Mouse (Mus musculus): ENCODE measurements at regions not wholly inside any gene's neighbourhood (a gene's known extent, or its start where the extent isn't known, plus 50 kb on each side); places are given as distances from the start of the nearest gene placed in this dataset.
"Not testable (repeated sequence)": the region's sequence is repeated elsewhere in the genome, so short reads cannot be mapped to it uniquely, and the experiment has no call there.

GRCm38 (mm10) chr13:16487292-16487691 is 475.6 kb downstream of the Inhba start:
- no peak for DNase-seq (ENCODE audit: low spot score in 2 of 2)

DNA sequence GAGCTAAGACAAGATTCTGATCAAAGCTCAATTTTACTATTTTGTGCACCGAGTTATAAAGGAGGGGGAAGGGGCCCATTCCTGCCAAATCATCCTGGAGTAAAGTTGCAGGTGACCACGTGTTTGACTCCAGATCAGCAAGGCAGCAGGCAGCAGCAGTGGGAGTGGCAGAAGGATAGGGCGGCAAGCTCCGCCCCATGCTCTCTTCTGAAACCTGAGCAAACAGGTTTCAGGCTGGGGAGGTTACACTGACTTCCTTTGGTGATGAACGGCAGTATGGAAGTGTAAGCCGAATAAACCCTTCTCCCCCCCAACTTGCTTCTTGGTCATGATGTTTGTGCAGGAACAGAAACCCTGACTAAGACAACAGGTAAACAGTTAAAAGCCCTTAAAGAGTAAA is 479.0 kb downstream of the Inhba start:
- DNase-seq (ENCODE audit: low spot score in 2 of 2): not testable (repeated sequence)

GRCm38 (mm10) chr13:16498052-16498451 is 486.4 kb downstream of the Inhba start:
- no peak for DNase-seq (ENCODE audit: low spot score in 2 of 2)

GRCm38 (mm10) chr13:16512876-16513275 is 501.2 kb downstream of the Inhba start:
- DNase-seq (ENCODE audit: low spot score in 2 of 2): no peak

DNA sequence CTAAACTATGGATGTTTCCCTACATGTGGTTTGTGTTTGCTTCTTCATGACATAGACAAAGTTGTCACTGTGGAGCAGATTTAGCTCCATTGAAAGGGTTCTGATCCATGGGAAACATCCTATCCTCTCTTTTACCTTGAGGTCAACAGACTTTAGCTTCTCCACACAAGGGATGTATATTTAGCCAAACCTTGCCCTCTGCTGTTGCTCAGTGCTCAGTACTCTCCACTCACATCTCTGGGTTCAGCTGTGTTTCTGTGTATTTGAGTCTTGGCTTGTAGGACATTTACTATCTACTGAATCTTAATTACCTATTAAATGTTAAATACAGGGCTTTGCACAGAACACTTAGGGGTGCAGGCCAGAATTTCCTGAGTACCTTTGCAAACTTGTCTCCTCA is 503.5 kb downstream of the Inhba start:
- DNase-seq (ENCODE audit: low spot score in 2 of 2): no peak

DNA sequence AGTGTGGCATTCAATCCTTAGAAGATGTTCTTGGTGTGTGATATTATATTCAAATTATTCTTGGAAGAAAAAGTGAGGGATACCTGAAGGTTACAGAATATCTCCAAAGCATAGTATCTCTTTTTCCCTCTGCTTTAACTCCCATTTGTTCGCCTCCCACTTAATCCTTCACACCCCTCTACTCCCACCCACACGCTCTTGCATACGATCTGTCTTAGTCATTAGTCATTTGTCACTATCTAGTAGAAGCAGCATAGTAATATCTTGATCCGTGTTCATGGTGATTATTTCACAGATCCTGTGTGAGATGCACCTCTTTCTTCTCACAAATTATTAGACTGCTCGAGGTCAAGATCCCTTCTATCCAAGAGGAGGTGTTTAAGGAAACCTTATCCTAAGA is 517.4 kb downstream of the Inhba start:
- no peak for DNase-seq (ENCODE audit: low spot score in 2 of 2)

GRCm38 (mm10) chr13:16543771-16544170 is 532.1 kb downstream of the Inhba start:
- no peak for DNase-seq (ENCODE audit: low spot score in 2 of 2)

DNA sequence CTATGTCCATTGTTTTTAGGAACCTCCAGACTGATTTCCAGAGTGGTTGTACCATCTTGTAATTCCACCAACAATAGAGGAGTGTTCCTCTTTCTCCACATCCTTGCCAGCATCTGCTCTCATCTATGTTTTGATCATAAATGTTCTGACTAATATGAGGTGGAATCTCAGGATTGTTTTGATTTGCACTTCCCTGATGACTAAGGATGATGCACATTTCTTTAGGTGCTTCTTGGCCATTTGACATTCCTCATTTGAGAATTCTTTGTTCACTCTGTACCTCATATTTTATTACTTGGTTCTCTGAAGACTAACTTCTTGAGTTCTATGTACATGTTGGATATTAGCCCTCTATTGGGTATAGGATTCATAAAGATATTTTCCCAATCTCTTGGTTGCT is 538.4 kb downstream of the Inhba start:
- DNase-seq (ENCODE audit: low spot score in 2 of 2): no peak

GRCm38 (mm10) chr13:16564988-16565387 is 553.3 kb downstream of the Inhba start:
- DNase-seq (ENCODE audit: low spot score in 2 of 2): no peak

- no peak for DNase-seq (ENCODE audit: low spot score in 2 of 2)
These were observed 562.4 kb downstream of the Inhba start for GRCm38 (mm10) chr13:16574069-16574468.

DNA sequence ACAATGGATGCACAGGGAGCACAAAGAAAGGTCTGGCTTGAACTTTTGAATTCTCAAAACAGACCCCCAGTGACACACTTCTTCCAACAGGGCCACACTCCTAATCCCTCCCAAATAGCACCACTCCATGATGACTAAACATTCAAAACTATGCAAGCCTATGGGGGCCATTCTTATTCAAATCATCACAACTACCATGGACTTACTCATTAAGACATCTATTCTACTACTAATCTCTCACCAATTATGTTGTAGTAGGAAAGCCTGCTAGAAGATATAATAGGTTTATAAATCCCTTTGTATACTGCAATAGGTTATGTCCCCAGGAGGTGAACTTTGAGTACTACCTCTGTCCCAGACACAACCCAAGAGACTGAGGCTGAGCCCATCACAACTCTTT is 574.6 kb downstream of the Inhba start:
- no peak for DNase-seq (ENCODE audit: low spot score in 2 of 2)

DNA sequence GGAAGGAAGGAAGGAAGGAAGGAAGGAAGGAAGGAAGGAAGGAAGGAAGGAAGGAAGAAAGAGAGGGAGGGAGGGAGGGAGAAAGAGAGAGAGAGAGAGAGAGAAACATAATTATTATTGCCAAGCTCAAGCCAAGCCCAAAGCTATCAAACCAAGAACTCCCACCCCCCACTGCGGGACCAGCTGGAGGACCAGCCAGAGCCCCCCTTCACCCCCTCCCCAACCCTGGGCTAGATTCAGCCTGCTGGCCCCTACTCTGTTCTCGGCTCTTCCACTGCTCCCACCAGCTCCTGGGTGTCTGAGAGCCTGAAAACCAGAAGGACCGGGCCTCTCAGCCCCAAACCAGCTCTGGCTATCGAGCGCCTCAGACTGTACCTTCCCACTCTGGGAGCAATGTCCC is 608.1 kb downstream of the Inhba start:
- no peak for DNase-seq (ENCODE audit: low spot score in 2 of 2)

DNA sequence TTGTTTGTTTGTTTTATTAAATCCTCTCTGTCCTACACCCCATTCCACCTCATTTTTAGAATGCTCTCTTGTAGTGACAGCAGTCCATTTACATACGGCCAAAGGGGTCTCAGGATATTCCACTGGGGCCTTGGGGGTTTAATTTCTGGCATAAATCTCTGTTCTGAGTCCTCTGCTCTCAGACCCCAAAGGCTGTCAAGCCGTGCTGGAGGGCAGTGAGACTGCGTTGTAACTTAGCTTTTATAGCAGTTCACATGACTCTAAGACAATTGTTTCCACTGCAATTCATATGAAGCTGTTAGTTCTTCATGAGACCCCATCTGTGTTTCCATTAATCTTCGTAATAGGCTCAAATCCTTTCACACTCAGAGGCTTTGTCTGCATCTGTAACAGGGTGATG is 614.9 kb downstream of the Inhba start:
- DNase-seq (ENCODE audit: low spot score in 2 of 2): no peak

DNA sequence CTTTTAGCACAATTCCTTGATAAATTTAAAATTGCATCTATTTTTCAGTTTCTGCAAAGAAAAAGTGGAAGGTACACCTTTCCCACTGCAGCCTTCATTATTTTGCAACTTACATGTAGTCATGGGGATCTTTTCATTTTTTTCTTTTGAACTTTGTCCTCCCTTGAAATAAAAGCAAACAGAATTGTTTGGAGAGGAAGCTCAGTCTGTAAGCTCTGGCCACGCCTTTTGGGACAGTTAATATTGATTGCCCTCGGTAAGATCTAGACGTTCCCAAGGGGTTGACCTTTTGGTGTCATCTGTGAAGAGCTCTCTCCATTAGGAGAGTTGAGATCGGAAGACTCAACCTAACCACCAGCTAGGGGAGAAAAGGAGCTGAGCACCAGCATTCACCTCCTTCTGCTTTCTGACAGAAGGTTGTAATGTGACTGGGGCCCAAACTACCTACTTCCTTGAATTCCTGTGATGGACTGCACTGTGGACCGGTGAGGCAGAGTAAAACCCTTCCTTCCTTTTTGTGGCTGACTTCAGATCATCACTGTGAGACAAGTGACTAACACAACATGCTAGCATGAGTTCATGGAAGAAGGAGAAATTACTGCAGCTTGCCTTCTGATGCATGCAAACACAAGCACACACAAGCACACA is 621.9 kb downstream of the Inhba start:
- no peak for DNase-seq (ENCODE audit: low spot score in 2 of 2)

GRCm38 (mm10) chr13:16636251-16636650 is 624.6 kb downstream of the Inhba start:
- DNase-seq (ENCODE audit: low spot score in 2 of 2): no peak

- no peak for DNase-seq (ENCODE audit: low spot score in 2 of 2)
These were observed 630.2 kb downstream of the Inhba start for GRCm38 (mm10) chr13:16641611-16642449.

DNA sequence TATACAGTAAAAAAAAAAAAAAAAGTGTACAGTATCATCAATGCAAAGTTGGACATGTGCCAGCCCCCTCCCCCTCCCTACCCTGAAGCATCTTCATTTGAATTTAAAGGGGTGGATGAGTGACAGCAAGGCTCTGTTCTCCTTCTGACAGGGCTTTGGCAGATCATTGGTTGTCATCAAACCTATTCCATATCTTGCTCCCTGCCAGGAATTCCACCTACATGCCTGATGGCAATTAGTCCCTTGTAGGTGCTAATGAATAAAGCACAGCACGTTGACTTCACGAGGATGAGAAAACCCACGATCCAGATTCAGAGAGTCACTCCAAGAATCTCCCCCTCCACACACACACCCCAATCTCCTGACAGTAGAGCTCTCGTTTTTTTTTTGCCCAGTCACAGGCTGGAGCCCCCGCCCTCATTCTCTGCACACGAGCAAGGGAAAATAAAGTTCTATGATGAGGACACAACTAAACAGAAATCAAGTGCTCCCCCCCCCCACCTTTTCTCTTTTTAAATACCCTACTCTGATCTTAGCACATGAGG is 630.9 kb downstream of the Inhba start:
- DNase-seq (ENCODE audit: low spot score in 2 of 2): no peak

DNA sequence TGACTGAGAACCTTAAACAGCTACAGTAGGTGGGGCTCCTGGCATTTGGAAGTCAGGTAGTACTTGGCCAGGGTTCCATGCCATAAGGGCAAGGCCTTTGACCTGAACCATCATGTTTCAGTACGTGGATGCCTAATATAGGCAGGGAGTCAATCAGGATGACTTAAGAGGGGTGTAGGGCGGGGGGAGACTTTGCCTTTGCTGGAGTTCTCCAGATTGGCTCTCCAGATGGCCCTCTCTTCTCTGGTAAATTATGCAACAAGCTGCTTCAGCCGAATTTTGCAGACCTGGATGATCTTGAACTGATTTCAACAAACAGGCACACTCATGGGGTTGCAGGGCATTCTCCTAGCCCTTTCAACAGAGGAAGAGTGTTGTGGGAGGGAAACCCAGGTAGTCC is 633.7 kb downstream of the Inhba start:
- no peak for DNase-seq (ENCODE audit: low spot score in 2 of 2)

DNA sequence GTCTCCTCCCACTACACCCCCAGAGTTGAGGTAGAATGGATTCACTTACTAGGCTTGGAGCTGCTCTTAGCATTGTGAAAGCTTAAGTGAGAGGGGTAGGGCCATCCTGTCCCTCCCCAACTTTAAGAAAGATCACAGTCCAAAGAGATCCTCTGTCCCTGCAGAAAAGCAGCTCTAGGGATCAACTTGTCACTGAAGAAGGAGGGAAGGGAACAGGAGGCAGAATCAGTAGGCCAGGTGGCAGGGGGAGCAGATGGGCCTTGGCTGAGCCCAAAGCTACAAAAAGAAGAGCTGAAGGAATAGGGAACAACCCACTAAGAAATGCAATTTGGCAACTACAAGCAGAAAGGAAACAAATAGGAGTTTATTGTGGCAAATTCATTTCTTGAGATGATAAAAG is 634.4 kb downstream of the Inhba start:
- DNase-seq (ENCODE audit: low spot score in 2 of 2): no peak

DNA sequence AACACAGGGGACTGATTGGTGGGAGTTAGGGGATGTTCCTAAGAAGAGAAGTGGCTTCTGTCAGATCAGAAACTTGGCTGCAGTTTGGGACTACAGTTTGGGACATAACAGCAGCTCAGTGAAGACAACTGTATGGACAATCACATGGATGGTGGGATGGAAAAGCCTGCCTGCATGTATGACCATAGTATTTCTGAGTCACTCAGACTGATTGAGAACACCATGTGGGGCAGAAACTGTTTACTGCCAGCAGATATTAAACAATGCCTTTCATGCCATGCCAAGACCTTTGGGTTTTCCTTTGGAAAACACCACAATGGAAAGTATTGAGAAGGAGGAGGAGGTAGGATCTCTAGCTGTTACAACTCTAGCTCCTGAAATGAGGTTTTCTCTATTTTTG is 635.0 kb downstream of the Inhba start:
- no peak for DNase-seq (ENCODE audit: low spot score in 2 of 2)

- no peak for DNase-seq (ENCODE audit: low spot score in 2 of 2)
These were observed 644.5 kb downstream of the Inhba start for GRCm38 (mm10) chr13:16656110-16656509.

DNA sequence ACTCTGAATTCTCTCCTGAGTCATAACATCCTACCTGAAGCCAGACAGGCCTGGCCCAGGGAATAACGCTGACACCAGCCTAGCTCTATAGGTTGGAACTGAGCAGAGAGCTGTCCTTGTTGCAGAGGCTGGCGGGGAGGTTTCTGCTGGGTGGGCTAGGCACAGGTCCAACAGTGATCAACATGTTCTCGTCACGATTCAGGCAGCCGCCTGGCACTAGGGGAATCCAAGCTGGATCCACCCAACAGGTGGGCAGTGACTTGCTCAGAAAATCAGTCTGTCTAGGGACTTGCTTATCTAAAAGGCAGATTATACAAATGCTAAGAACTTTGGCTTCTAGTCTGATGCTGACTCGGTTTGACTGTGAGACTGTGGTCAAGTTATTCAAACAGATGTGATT is 648.2 kb downstream of the Inhba start:
- no peak for DNase-seq (ENCODE audit: low spot score in 2 of 2)

DNA sequence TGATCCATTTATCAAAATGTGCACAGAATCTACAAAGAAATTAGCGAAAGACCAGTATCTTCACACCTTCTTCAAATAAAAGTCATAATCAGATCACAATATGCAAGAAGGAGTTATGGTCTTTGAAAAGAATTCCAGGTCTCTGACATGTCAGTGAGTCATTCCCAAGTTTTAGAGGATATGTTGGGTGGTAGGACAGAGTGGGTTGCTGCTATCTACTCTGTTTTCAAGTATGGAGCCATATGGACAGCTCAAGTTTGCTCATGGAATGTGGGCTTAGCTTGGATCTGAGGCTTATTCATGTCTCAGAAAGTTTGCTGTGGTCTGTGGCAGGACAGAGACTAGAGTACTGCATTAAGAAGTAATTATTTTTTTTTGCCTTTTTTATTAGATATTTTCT is 657.0 kb downstream of the Inhba start:
- DNase-seq (ENCODE audit: low spot score in 2 of 2): no peak

All from natural killer cell, adult 2 months (primary cell).